Mouse (Mus musculus): ENCODE measurements at regions not wholly inside any gene's neighbourhood (a gene's known extent, or its start where the extent isn't known, plus 50 kb on each side); places are given as distances from the start of the nearest gene placed in this dataset.

- no peak for DNase-seq (ENCODE audit: low read depth)
Measured at GRCm38 (mm10) chr10:21724999-21725398, 132.1 kb downstream of the 1700020N01Rik start.

GRCm38 (mm10) chr10:21740256-21740655, 141.7 kb upstream of the Sgk1 start:
- DNase-seq (ENCODE audit: low read depth), result no peak

GRCm38 (mm10) chr10:21741575-21741974, 140.4 kb upstream of the Sgk1 start:
- no peak for DNase-seq (ENCODE audit: low read depth)

- no peak for DNase-seq (ENCODE audit: low read depth)
Measured at GRCm38 (mm10) chr10:21741976-21742745, 139.8 kb upstream of the Sgk1 start.

- no peak for DNase-seq (ENCODE audit: low read depth)
Measured at GRCm38 (mm10) chr10:21743396-21743795, 138.6 kb upstream of the Sgk1 start.

GRCm38 (mm10) chr10:21744341-21744955, 137.5 kb upstream of the Sgk1 start:
- no peak for DNase-seq (ENCODE audit: low read depth)

- no peak for DNase-seq (ENCODE audit: low read depth)
Measured at GRCm38 (mm10) chr10:21745940-21746487, 136.0 kb upstream of the Sgk1 start.

- no peak for DNase-seq (ENCODE audit: low read depth)
Measured at GRCm38 (mm10) chr10:21746713-21747112, 135.3 kb upstream of the Sgk1 start.

GRCm38 (mm10) chr10:21751326-21751725, 130.7 kb upstream of the Sgk1 start:
- DNase-seq (ENCODE audit: low read depth), result no peak

GRCm38 (mm10) chr10:21752392-21752791, 129.6 kb upstream of the Sgk1 start:
- DNase-seq (ENCODE audit: low read depth), result no peak

GRCm38 (mm10) chr10:21754763-21755548, 127.0 kb upstream of the Sgk1 start:
- DNase-seq (ENCODE audit: low read depth), result no peak

GRCm38 (mm10) chr10:21755717-21756116, 126.3 kb upstream of the Sgk1 start:
- DNase-seq (ENCODE audit: low read depth), result no peak

GRCm38 (mm10) chr10:21756811-21757210, 125.2 kb upstream of the Sgk1 start:
- DNase-seq (ENCODE audit: low read depth), result no peak

- no peak for DNase-seq (ENCODE audit: low read depth)
Measured at GRCm38 (mm10) chr10:21758122-21758521, 123.9 kb upstream of the Sgk1 start.

GRCm38 (mm10) chr10:21762516-21762915, 119.5 kb upstream of the Sgk1 start:
- no peak for DNase-seq (ENCODE audit: low read depth)

GRCm38 (mm10) chr10:21763017-21763964, 118.7 kb upstream of the Sgk1 start:
- no peak for DNase-seq (ENCODE audit: low read depth)

- DNase-seq (ENCODE audit: low read depth), result no peak
Measured at GRCm38 (mm10) chr10:21764090-21764489, 117.9 kb upstream of the Sgk1 start.

- DNase-seq (ENCODE audit: low read depth), result no peak
Measured at GRCm38 (mm10) chr10:21764891-21765290, 117.1 kb upstream of the Sgk1 start.

- peak; percentile 14 for DNase-seq (ENCODE audit: low read depth)
Measured at GRCm38 (mm10) chr10:21773548-21773947, 108.4 kb upstream of the Sgk1 start.

GRCm38 (mm10) chr10:21775441-21775840, 106.5 kb upstream of the Sgk1 start:
- no peak for DNase-seq (ENCODE audit: low read depth)

Data from induced T-regulatory cell, adult 2 months (primary cell).